Mouse (Mus musculus) neural tube, embryonic 14.5 days (tissue): ENCODE measurements around the gene Grik3. TPM values are rescaled to one million over a fixed set of nuclear protein-coding genes. Genes with fewer than 3 reads are reported as not detected.

Experiments used
- ATAC-seq: fragments of 200-750 bp; cut with Nextera tagmentation; 2 replicates; pipeline ENCODE4 v1.8.0; 2017; ENCODE audit warnings: low read depth, mild to moderate bottlenecking, moderate TSS enrichment, moderate library complexity
- H3K27ac ChIP-seq: fragments of 300-500 bp; sonication (generic); 2 replicates; pipeline ENCODE4 v1.5.1; 2014; ENCODE audit warnings: low read depth, mild to moderate bottlenecking, control low read depth, low read length, moderate library complexity, mixed read lengths
- H3K27me3 ChIP-seq: fragments of 300-500 bp; sonication (generic); 2 replicates; pipeline ENCODE4 v1.6.1; 2014; ENCODE audit warnings: low read length; ENCODE audit not compliant: control insufficient read depth, insufficient read depth
- H3K36me3 ChIP-seq: fragments of 300-500 bp; sonication (generic); 2 replicates; pipeline ENCODE4 v1.6.1; 2014; ENCODE audit warnings: low read length, mixed read lengths; ENCODE audit not compliant: control insufficient read depth, insufficient read depth
- H3K4me1 ChIP-seq: fragments of 300-500 bp; sonication (generic); 2 replicates; pipeline ENCODE4 v1.6.1; 2014; ENCODE audit warnings: low read length; ENCODE audit not compliant: control insufficient read depth, insufficient read depth
- H3K4me2 ChIP-seq: fragments of 300-500 bp; sonication (generic); 2 replicates; pipeline ENCODE4 v1.6.1; 2014; ENCODE audit warnings: mild to moderate bottlenecking, low read depth, low read length, control low read depth
- H3K4me3 ChIP-seq: fragments of 300-500 bp; sonication (generic); 2 replicates; pipeline ENCODE4 v1.5.1; 2014; ENCODE audit warnings: low read depth, low read length, control low read depth, mixed read lengths
- H3K9ac ChIP-seq: fragments of 300-500 bp; sonication (generic); replicated peaks from 2 replicates; pipeline ENCODE4 v1.6.1; 2014; ENCODE audit warnings: low read depth, mild to moderate bottlenecking, control low read depth, low read length, mixed read lengths
- H3K9me3 ChIP-seq: fragments of 300-500 bp; sonication (generic); 2 replicates; pipeline ENCODE4 v1.6.1; 2016; ENCODE audit warnings: low read length; ENCODE audit not compliant: control insufficient read depth
- WGBS: fragments of 180-500 bp; shearing (Covaris S2); extraction: QIAGEN DNeasy Blood & Tissue Kit; methylation state at CpG from one replicate; pipeline ENCODE4 v1.1.7; 2014; 5-methylcytosine and 5-hydroxymethylcytosine counted together
- polyA plus RNA-seq: library from polyadenylated mRNA; unstranded; fragments of >200 nt; fragmentation: Nextera tagmentation; extraction: Ambion mirVana; gene quantifications from 2 replicates; pipeline ENCODE4 v1.2.1, GENCODE M21; 2014

Gene Grik3
- polyA plus RNA-seq, 1 experiment from 2014 or later, result 8.0 TPM

- Histone ChIP-seq H3K27me3 (peaks cover 9% of the 10 kb centered on the region; the same call in 1 of the 2 replicates), H3K27ac (no peak overlapping the region), H3K36me3 (no peaks in the 10 kb centered on the region), H3K4me3 (no peak overlapping the region), H3K4me2 (no peak overlapping the region), H3K9me3 (no peaks in the 10 kb centered on the region), H3K9ac (no peak overlapping the region), H3K4me1 (peaks cover 25% of the 10 kb centered on the region; the same call in 1 of the 2 replicates)
- no peak for ATAC-seq
- WGBS, result 48% methylated on average over 7 of the region's 7 CpGs
Observed at GRCm38 (mm10) chr4:125497471-125497870, 7.0 kb downstream of the Grik3 start.

GRCm38 (mm10) chr4:125498866-125499265, 8.4 kb downstream of the Grik3 start:
- no peak for ATAC-seq
- peaks cover 6% of the 10 kb centered on the region; the same call in 1 of the 2 replicates for H3K27me3 ChIP-seq
- H3K36me3 ChIP-seq, result no peaks in the 10 kb centered on the region
- H3K9me3 ChIP-seq, result no peaks in the 10 kb centered on the region
- 0 out of 2 replicates have a peak, but pooled peaks cover 13% of the 10 kb centered on the region for H3K4me1 ChIP-seq
- no peak overlapping the region for H3K27ac ChIP-seq
- no peak overlapping the region for H3K9ac ChIP-seq
- no peak overlapping the region for H3K4me3 ChIP-seq
- 4% methylated on average over 6 of the region's 6 CpGs for WGBS
- 0 out of 2 replicates have a peak overlapping the region, but pooled peaks have one; percentile 18 for H3K4me2 ChIP-seq

- H3K4me1 ChIP-seq, result 0 out of 2 replicates have a peak, but pooled peaks cover 11% of the 10 kb centered on the region
- H3K4me2 ChIP-seq, result no peak overlapping the region
- H3K27ac ChIP-seq, result no peak overlapping the region
- H3K9me3 ChIP-seq, result no peaks in the 10 kb centered on the region
- H3K9ac ChIP-seq, result no peak overlapping the region
- no peak overlapping the region for H3K4me3 ChIP-seq
- 57% methylated on average over 8 of the region's 8 CpGs for WGBS
- ATAC-seq, result no peak
- H3K27me3 ChIP-seq, result no peaks in the 10 kb centered on the region
- no peaks in the 10 kb centered on the region for H3K36me3 ChIP-seq
Observed at GRCm38 (mm10) chr4:125502861-125503260, 12.4 kb downstream of the Grik3 start.

GRCm38 (mm10) chr4:125512434-125512833, 21.9 kb downstream of the Grik3 start:
- no peak overlapping the region for H3K4me3 ChIP-seq
- no peaks in the 10 kb centered on the region for H3K4me1 ChIP-seq
- no peak for ATAC-seq
- H3K36me3 ChIP-seq, result no peaks in the 10 kb centered on the region
- WGBS, result 81% methylated on average over 6 of the region's 6 CpGs
- H3K27ac ChIP-seq, result no peak overlapping the region
- no peaks in the 10 kb centered on the region for H3K9me3 ChIP-seq
- no peaks in the 10 kb centered on the region for H3K27me3 ChIP-seq
- H3K4me2 ChIP-seq, result no peak overlapping the region
- H3K9ac ChIP-seq, result no peak overlapping the region

GRCm38 (mm10) chr4:125515646-125516045, 25.1 kb downstream of the Grik3 start:
- Histone ChIP-seq H3K4me2 (no peak overlapping the region), H3K4me1 (no peaks in the 10 kb centered on the region), H3K27me3 (no peaks in the 10 kb centered on the region), H3K27ac (no peak overlapping the region), H3K9me3 (no peaks in the 10 kb centered on the region), H3K36me3 (no peaks in the 10 kb centered on the region), H3K4me3 (no peak overlapping the region), H3K9ac (no peak overlapping the region)
- 44% methylated on average over 13 of the region's 13 CpGs for WGBS
- ATAC-seq, result no peak

- Histone ChIP-seq H3K27ac (no peak overlapping the region), H3K36me3 (no peaks in the 10 kb centered on the region), H3K4me1 (no peaks in the 10 kb centered on the region), H3K4me2 (no peak overlapping the region), H3K9ac (no peak overlapping the region), H3K4me3 (no peak overlapping the region), H3K27me3 (no peaks in the 10 kb centered on the region), H3K9me3 (no peaks in the 10 kb centered on the region)
- WGBS, result 48% methylated on average over 6 of the region's 6 CpGs
- ATAC-seq, result no peak
Observed at GRCm38 (mm10) chr4:125516612-125517011, 26.1 kb downstream of the Grik3 start.

- 87% methylated on average over 5 of the region's 5 CpGs for WGBS
- Histone ChIP-seq H3K4me3 (no peak overlapping the region), H3K36me3 (no peaks in the 10 kb centered on the region), H3K4me1 (no peaks in the 10 kb centered on the region), H3K27me3 (no peaks in the 10 kb centered on the region), H3K9me3 (no peaks in the 10 kb centered on the region), H3K4me2 (no peak overlapping the region), H3K27ac (no peak overlapping the region), H3K9ac (no peak overlapping the region)
- no peak for ATAC-seq
Observed at GRCm38 (mm10) chr4:125518861-125519260, 28.4 kb downstream of the Grik3 start.

- Histone ChIP-seq H3K4me1 (no peaks in the 10 kb centered on the region), H3K9ac (no peak overlapping the region), H3K4me2 (no peak overlapping the region), H3K4me3 (no peak overlapping the region), H3K27ac (no peak overlapping the region), H3K9me3 (no peaks in the 10 kb centered on the region), H3K36me3 (no peaks in the 10 kb centered on the region), H3K27me3 (no peaks in the 10 kb centered on the region)
- 60% methylated on average over 7 of the region's 7 CpGs for WGBS
- ATAC-seq, result no peak
Observed at GRCm38 (mm10) chr4:125522931-125523330, 32.4 kb downstream of the Grik3 start.

- H3K9me3 ChIP-seq, result no peaks in the 10 kb centered on the region
- no peak overlapping the region for H3K9ac ChIP-seq
- no peaks in the 10 kb centered on the region for H3K36me3 ChIP-seq
- H3K4me2 ChIP-seq, result no peak overlapping the region
- no peak overlapping the region for H3K4me3 ChIP-seq
- no peaks in the 10 kb centered on the region for H3K4me1 ChIP-seq
- no peak overlapping the region for H3K27ac ChIP-seq
- no peak for ATAC-seq
- WGBS, result 85% methylated on average over 4 of the region's 4 CpGs
- H3K27me3 ChIP-seq, result no peaks in the 10 kb centered on the region
Observed at GRCm38 (mm10) chr4:125525266-125525665, 34.8 kb downstream of the Grik3 start.
